Mouse (Mus musculus) fibroblast of lung, adult 2 months (primary cell): ENCODE measurements around the gene Olfr777.
"Not testable (repeated sequence)": the region's sequence is repeated elsewhere in the genome, so short reads cannot be mapped to it uniquely, and the experiment has no call there.

ENCODE experiments used
- DNase-seq: peaks from one replicate; pipeline ENCODE4 v3.0.0-alpha.2; 2011; ENCODE audit warnings: low read depth

Olfr777 gene

DNA sequence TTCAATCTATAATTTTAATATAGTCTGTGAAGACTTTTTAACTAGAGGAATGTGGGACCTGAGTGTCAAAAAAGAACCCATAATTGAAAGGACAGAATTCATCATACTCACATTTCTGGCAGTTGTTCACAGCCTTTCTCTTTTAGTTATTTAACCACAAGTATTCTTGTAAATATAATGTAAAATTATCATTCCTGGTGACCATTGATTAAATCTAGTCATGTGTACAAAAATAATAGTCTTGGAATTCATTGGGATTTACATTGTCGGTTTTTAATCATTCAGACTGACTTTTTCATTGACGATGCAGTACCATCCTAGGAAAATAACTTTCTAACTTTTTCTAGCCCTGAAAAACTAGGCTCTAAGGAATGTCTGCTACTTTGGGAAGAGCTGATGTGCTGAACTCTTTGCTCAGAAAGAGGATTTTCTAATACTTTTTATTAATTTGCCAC is at the start of gene Olfr777:
TSS of gene Olfr777 (minus strand) at position 405 of the 455 bp plus-strand sequence.
- DNase-seq: no peak

GRCm38 (mm10) chr10:129317817-129318216 is 46.5 kb upstream of the Olfr777 start, which contains the start of gene Olfr780:
Olfr780 (plus strand) TSS chr10:129318117.
- no peak for DNase-seq

DNA sequence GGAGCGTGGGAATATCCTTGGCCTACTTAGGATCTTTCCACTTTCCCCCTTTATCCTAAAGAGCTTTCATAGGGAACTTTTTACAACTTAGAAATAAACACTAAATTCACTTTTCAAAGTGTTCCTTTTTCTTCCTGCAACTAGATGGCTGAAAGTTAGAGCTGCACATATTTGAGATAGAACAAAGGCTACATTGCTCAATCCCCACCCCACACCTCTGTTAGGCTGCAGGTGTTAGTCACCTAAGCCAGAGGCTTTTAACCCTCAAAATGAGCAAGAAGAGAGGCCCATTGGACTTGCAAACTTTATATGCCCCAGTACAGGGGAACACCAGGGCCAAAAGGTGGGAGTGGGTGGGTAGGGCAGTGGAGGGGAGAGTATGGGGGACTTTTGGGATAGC is 42.2 kb upstream of the Olfr777 start:
- not testable (repeated sequence) for DNase-seq

DNA sequence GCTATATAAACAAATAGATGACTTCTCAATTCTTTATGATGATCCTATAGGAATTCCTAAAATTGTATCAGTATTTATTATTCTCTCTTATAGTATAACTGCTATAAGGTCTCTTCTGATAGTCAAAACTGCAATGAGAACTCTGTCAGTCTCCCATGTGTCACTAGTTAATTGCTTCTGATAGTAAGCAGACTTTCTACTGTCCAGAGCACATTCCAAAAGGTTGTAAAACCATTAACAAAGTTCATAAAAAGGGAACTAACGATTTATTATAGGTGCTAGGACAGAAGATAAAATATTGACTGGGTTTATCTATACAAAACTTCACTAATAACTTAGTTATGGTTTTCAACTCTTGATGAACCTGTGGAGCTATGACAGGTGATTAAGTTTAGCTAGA is 41.7 kb upstream of the Olfr777 start:
- DNase-seq: not testable (repeated sequence)

GRCm38 (mm10) chr10:129258827-129259226 is 12.5 kb downstream of the Olfr777 start, which contains the start of gene Olfr776:
Olfr776 (plus strand) TSS chr10:129259127.
- no peak for DNase-seq

DNA sequence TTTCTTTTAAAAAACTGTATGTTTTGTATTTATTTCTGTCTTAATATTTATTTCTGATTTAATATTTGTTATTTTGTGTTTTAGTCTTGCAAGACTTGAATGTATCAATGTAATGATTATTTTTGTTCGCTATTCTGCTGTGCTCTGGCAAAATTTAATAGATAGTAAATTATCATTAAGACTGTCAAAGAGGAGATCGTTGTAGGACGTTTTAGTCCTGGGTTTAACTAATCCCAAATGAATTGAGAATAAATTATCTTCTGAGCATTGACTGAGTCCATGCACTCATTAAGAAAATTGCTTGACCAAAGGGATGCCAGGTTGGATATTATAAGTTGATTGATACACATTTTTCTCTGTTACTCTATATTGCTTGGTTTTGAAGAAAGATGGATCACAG is 23.2 kb downstream of the Olfr777 start, which contains the start of gene Olfr775:
TSS of gene Olfr775 (plus strand) at position 301 of the 400 bp plus-strand sequence.
- no peak for DNase-seq

DNA sequence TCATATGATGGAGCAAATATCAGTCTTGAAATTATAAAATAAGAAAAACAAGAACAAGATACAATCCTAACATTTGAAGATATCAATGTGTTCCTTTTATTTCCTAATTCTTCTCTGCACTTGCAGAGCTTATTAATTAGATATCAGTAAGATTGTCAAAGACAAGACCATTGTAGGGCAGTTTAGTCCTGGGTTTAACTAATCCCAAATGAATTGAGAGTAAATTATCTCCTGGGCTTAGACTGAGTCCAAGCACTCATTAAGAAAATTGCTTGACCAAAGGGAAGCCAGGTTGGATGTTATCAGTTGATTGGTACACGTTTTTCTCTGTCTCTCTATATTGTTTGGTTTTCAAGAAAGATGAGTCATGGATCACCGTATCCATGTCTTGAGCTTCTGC is 35.4 kb downstream of the Olfr777 start, which contains the start of gene Olfr774:
TSS of gene Olfr774 (plus strand) at position 301 of the 400 bp plus-strand sequence.
- DNase-seq: no peak

GRCm38 (mm10) chr10:129230737-129231136 is 40.5 kb downstream of the Olfr777 start:
- no peak for DNase-seq
